Mouse (Mus musculus) midbrain, embryonic 16.5 days (tissue): ENCODE measurements around the gene Gdf11. TPM values are rescaled to one million over a fixed set of nuclear protein-coding genes. Genes with fewer than 3 reads are reported as not detected.

Experiments used
- ATAC-seq: fragments of 200-750 bp; cut with Nextera tagmentation; 2 replicates; pipeline ENCODE4 v1.8.0; 2017; ENCODE audit warnings: moderate TSS enrichment
- H3K27ac ChIP-seq: fragments of 300-500 bp; sonication (generic); 2 replicates; pipeline ENCODE4 v1.5.1; 2014; ENCODE audit warnings: mild to moderate bottlenecking, low read length, mixed read lengths
- H3K27me3 ChIP-seq: fragments of 300-500 bp; sonication (generic); 2 replicates; pipeline ENCODE4 v1.6.1; 2014; ENCODE audit warnings: low read depth, low read length, mixed read lengths; ENCODE audit not compliant: control insufficient read depth, insufficient read depth
- H3K36me3 ChIP-seq: fragments of 300-500 bp; sonication (generic); 2 replicates; pipeline ENCODE4 v1.6.1; 2014; ENCODE audit warnings: mild to moderate bottlenecking, low read length, moderate library complexity, mixed read lengths; ENCODE audit not compliant: control insufficient read depth, insufficient read depth
- H3K4me1 ChIP-seq: fragments of 300-500 bp; sonication (generic); 2 replicates; pipeline ENCODE4 v1.6.1; 2014; ENCODE audit warnings: mild to moderate bottlenecking, low read length, mixed read lengths; ENCODE audit not compliant: control insufficient read depth, insufficient read depth
- H3K4me2 ChIP-seq: fragments of 300-500 bp; sonication (generic); 2 replicates; pipeline ENCODE4 v1.6.1; 2014; ENCODE audit warnings: mild to moderate bottlenecking, low read length, mixed read lengths
- H3K4me3 ChIP-seq: fragments of 300-500 bp; sonication (generic); 2 replicates; pipeline ENCODE4 v1.5.1; 2014; ENCODE audit warnings: low read depth, mild to moderate bottlenecking, low read length, moderate library complexity, mixed read lengths
- H3K9ac ChIP-seq: fragments of 300-500 bp; sonication (generic); 2 replicates; pipeline ENCODE4 v1.6.1; 2014; ENCODE audit warnings: low read depth, low read length, mixed read lengths
- H3K9me3 ChIP-seq: fragments of 300-500 bp; sonication (generic); replicated peaks from 2 replicates; pipeline ENCODE4 v1.6.1; 2014; ENCODE audit warnings: mild to moderate bottlenecking, low read length, mixed read lengths; ENCODE audit not compliant: control insufficient read depth, poor library complexity, severe bottlenecking
- polyA plus RNA-seq: library from polyadenylated mRNA; unstranded; fragments of >200 nt; fragmentation: Nextera tagmentation; extraction: Ambion mirVana; gene quantifications from 2 replicates; pipeline ENCODE4 v1.2.1, GENCODE M21; 2015

The Gdf11 gene
- polyA plus RNA-seq, 1 experiment from 2014 or later = 7.9 TPM

- no peak overlapping the region for H3K4me2 ChIP-seq
- no peak overlapping the region for H3K27ac ChIP-seq
- H3K4me1 ChIP-seq = no peaks in the 10 kb centered on the region; the same call in 1 of the 2 replicates
- H3K9me3 ChIP-seq = no peaks in the 10 kb centered on the region
- H3K9ac ChIP-seq = no peak overlapping the region
- H3K27me3 ChIP-seq = no peaks in the 10 kb centered on the region
- H3K4me3 ChIP-seq = no peak overlapping the region
- peaks cover 7% of the 10 kb centered on the region for H3K36me3 ChIP-seq
- ATAC-seq = no peak
Measured at GRCm38 (mm10) chr10:128840612-128841011, 50.9 kb downstream of the Gdf11 start.

GRCm38 (mm10) chr10:128839434-128839833, 52.1 kb downstream of the Gdf11 start:
- Histone ChIP-seq H3K9ac (no peak overlapping the region), H3K4me1 (no peaks in the 10 kb centered on the region), H3K27ac (no peak overlapping the region), H3K4me2 (no peak overlapping the region), H3K27me3 (no peaks in the 10 kb centered on the region), H3K4me3 (no peak overlapping the region), H3K36me3 (peaks cover 3% of the 10 kb centered on the region), H3K9me3 (no peaks in the 10 kb centered on the region)
- ATAC-seq = no peak

DNA sequence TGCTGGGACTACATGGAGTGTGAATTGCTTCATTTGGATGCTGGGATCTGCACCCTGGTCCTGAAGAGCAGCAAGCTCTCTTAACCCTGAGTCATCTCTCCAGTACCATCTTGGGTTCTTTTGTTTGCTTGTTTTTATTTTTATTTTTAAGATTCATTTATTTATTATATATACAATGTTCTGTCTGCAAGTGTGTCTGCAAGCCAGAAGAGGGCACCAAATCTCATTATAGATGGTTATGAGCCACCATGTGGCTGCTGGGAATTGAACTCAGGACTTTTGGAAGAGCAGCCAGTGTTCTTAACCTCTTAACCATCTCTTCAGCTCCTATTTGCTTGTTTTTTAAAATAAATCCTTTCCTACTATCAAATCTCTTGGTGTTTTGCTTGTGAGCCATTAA, 54.1 kb downstream of the Gdf11 start:
- Histone ChIP-seq H3K27me3 (no peaks in the 10 kb centered on the region), H3K9ac (no peak overlapping the region), H3K4me2 (no peak overlapping the region), H3K9me3 (no peaks in the 10 kb centered on the region), H3K4me1 (no peaks in the 10 kb centered on the region), H3K27ac (no peak overlapping the region), H3K4me3 (no peak overlapping the region), H3K36me3 (peaks cover 10% of the 10 kb centered on the region)
- ATAC-seq = no peak

Other genes with a start within 250 kb of the Gdf11 start
- 23.1 and 23.5 TPM in 2 replicates for gene Ikzf4, start 245.7 kb downstream of the Gdf11 start, polyA plus RNA-seq
- 13.4 and 13.7 TPM in 2 replicates for gene Suox, start 217.6 kb downstream of the Gdf11 start, polyA plus RNA-seq
- 119 and 128 TPM in 2 replicates for gene Rab5b, start 195.5 kb downstream of the Gdf11 start, polyA plus RNA-seq
- 0.37 and 0.77 TPM in 2 replicates for gene Pmel, start 187.5 kb downstream of the Gdf11 start, polyA plus RNA-seq
- 14.6 and 15.0 TPM in 2 replicates for gene Cdk2, start 186.7 kb downstream of the Gdf11 start, polyA plus RNA-seq
- gene Dgka, start 146.9 kb downstream of the Gdf11 start, polyA plus RNA-seq = 6.1 and 6.3 TPM in 2 replicates
- 45.5 and 47.7 TPM in 2 replicates for gene Pym1, start 143.8 kb downstream of the Gdf11 start, polyA plus RNA-seq
- 0.51 and 0.88 TPM in 2 replicates for gene Mmp19, start 100.8 kb downstream of the Gdf11 start, polyA plus RNA-seq
- 54.2 and 59.5 TPM in 2 replicates for gene Dnajc14, start 87.7 kb downstream of the Gdf11 start, polyA plus RNA-seq
- 14.8 and 16.1 TPM in 2 replicates for gene Tmem198b, start 87.3 kb downstream of the Gdf11 start, polyA plus RNA-seq
- 143 and 152 TPM in 2 replicates for gene Sarnp, start 74.4 kb downstream of the Gdf11 start, polyA plus RNA-seq
- 17.7 and 18.6 TPM in 2 replicates for gene Ormdl2, start 70.1 kb downstream of the Gdf11 start, polyA plus RNA-seq
- 152 and 195 TPM in 2 replicates for gene Cd63, start 9.3 kb upstream of the Gdf11 start, polyA plus RNA-seq
- 13.6 TPM in 2 replicates for gene Rdh5, start 31.2 kb upstream of the Gdf11 start, polyA plus RNA-seq
- 227 and 228 TPM in 2 replicates for gene Bloc1s1, start 32.3 kb upstream of the Gdf11 start, polyA plus RNA-seq
- 6.1 and 9.2 TPM in 2 replicates for gene Itga7, start 42.1 kb upstream of the Gdf11 start, polyA plus RNA-seq
- not detected in 2 replicates for gene Mettl7b, start 69.3 kb upstream of the Gdf11 start, polyA plus RNA-seq
- gene Olfr9, start 97.7 kb upstream of the Gdf11 start, polyA plus RNA-seq = not detected in 2 replicates
- gene Olfr763, start 119.1 kb upstream of the Gdf11 start, polyA plus RNA-seq = not detected in 2 replicates
- not detected in 2 replicates for gene Olfr764-ps1, start 148.2 kb upstream of the Gdf11 start, polyA plus RNA-seq
- not detected in 2 replicates for gene Olfr765, start 158.3 kb upstream of the Gdf11 start, polyA plus RNA-seq
- gene Olfr766-ps1, start 177.3 kb upstream of the Gdf11 start, polyA plus RNA-seq = not detected in 2 replicates
- gene Olfr767, start 191.2 kb upstream of the Gdf11 start, polyA plus RNA-seq = not detected in 2 replicates
- gene Olfr768, start 207.7 kb upstream of the Gdf11 start, polyA plus RNA-seq = not detected in 2 replicates
- not detected in 2 replicates for gene Olfr769, start 226.1 kb upstream of the Gdf11 start, polyA plus RNA-seq
- not detected in 2 replicates for gene Olfr770, start 247.3 kb upstream of the Gdf11 start, polyA plus RNA-seq